Mouse (Mus musculus) heart, postnatal 0 days (tissue): ENCODE results near the gene Tns1.

Source experiments
- CTCF ChIP-seq: IDR thresholded peaks from 2 replicates; pipeline ENCODE4 v1.5.1; 2016; ENCODE audit warnings: antibody characterized with exemption, control low read depth, low read depth
- EP300 ChIP-seq: IDR thresholded peaks from 2 replicates; pipeline ENCODE4 v1.6.1; 2016; ENCODE audit warnings: antibody characterized with exemption, low read depth

- TF ChIP-seq EP300 (no peak), CTCF (no peak)
Observed at GRCm38 (mm10) chr1:73910111-73910510, 214.1 kb downstream of the Tns1 start.
